Mouse (Mus musculus) urinary bladder, postnatal 14 days (tissue): ENCODE data around the gene Lef1.

Experiments
- DNase-seq: peaks from one replicate; pipeline ENCODE4 v3.0.0; 2021; ENCODE audit warnings: low spot score

The Lef1 gene

DNA sequence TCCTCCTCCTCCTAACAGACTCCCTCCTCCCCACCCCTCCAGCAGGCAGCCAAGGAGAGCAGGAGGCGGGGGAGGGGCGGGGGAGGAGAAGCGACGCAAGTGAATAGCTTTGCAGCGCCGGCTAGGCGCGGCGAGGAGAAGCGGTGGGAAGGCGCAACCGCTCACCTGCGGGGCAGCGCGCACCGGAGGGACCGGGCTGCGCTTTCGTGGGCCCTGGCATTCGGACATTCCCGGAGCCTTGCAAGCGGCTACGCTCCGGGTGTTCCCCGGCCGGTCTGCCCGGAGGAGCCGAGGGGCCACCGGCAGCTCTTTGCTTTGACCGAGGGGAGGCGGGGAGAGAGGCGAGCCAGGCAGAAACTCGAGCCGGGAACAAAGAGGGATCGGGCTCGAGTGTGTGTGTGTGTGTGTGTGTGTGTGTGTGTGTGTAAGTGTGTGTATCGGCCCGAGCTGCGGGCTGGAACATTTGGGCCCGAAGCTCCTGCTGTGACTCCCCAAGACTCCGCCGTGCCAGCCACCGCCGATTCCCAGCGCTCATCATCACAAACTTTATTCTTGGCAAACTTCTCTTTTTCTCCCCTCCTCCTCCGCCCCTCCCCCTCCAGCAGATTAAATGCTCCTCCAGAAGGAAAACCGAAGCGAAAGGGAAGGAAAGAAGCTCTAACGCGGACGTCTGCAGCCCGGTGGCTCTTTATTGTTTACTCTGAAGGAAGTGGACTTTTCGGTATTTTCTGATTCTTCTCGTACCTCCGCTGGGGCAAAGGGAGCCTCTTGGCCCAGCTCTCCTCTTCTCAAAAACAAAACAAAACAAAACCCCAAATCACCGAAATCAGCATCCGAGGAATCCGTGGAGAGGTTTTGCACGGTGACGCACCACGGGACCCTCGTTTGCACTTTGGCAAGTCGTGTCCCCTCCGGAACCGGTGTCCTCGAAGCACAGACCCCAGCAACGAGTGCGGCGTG, at the start of gene Lef1:
Gene Lef1, plus strand, starts transcription at position 281 of the 960 bp plus-strand sequence.
- peak; percentile 8 for DNase-seq

DNA sequence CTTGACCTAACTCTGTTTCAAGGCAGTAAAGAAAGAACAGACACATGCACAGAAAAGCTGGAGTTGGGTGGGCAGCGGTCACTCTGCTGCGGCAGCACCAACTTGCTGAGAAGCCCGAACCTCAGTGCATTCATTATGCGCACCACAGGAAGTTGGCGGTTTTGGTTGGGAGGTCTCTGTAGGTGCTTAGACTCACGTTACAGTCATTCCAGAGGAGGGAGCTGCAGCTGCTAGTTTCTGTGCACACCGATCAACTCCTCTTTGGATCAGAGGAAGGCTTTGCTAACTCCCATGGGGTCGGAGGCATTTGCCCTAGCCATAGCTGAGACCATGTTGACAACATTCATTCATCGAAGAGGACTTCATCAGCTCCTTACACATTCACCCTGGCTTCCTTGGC, 45.3 kb upstream of the Lef1 start:
- no peak for DNase-seq

DNA sequence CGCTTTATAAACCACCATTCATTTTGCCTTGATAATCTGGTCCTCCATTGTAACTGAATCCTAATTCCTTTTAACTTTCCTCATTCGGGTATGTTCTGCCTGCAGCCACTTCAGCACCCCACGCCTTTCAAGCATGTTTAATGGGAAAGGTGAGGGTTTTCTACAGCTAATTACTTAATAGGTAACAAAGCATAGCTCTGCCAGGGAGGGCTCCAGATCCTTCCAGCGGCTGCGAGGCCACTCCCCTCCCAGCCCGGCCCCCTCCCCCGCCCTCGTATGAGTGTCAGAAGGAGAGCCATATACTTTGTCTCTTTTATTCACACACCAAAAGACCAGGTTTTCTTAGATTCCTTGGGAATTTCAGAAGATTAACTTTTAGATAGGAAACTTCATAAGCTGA, 44.1 kb upstream of the Lef1 start:
- no peak for DNase-seq

DNA sequence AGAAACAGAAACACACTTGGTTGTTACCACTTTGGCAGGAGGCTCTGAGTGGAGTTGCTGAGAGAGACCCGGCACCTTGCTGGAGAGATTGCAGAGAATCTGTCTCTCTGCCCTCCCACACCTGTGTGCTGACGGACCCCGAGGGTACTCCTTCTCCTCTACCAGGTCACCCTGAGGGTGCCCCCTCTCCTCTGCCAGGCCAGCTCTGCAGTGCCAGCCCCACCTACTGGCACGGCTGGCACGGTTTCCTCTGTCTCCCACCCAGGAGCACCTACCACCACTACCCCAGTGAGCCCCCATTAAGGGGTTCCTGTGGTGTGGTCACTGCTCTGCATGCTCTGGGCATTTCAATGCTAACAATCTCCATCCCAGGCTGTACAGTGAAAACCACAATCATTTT, 42.3 kb upstream of the Lef1 start:
- no peak for DNase-seq

DNA sequence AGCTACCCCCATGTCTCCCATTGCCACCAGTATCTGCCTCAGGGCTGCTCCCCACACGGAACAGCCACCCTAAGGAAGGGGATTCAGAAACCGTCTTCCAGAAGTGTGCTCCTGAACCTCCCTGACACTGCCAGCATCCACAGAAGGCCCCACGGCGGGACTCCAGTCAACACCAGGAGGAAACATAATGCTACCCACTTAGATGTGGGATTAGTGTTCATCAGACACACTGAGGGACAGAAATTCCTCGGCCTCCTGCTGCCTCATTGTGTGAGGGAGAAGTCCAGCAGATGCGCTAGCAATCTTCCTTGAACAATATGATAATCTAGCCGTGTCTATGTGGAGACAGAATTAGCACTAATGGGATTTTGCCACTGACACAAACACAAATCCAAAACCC, 40.1 kb upstream of the Lef1 start:
- DNase-seq = no peak

GRCm38 (mm10) chr3:131072661-131073060, 37.6 kb upstream of the Lef1 start:
- DNase-seq = no peak

- DNase-seq = no peak
Observed at GRCm38 (mm10) chr3:131073946-131074345, 36.3 kb upstream of the Lef1 start.

GRCm38 (mm10) chr3:131078041-131078621, 32.1 kb upstream of the Lef1 start:
- DNase-seq = no peak

DNA sequence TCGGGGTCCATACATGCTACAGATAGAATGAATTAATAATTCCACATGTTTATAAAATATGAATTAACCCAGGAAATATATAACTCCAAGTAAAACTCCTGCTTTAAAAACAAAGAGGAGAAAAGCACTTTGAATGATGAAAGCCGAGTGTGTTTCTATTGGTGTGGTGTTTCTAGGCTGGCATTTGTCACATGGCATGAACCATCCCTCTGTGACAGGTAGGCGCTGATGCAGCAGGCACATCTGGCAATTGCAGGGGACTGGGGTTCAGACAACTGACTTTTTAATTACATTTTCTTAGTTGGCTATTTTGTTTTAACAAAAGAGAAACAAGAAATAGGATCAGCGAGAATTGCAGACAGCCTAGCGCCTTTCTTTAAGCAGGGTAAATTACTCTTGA, 31.6 kb upstream of the Lef1 start:
- no peak for DNase-seq

- DNase-seq = no peak
Observed at GRCm38 (mm10) chr3:131083722-131084121, 26.5 kb upstream of the Lef1 start.

GRCm38 (mm10) chr3:131084718-131085561, 25.3 kb upstream of the Lef1 start:
- no peak for DNase-seq

DNA sequence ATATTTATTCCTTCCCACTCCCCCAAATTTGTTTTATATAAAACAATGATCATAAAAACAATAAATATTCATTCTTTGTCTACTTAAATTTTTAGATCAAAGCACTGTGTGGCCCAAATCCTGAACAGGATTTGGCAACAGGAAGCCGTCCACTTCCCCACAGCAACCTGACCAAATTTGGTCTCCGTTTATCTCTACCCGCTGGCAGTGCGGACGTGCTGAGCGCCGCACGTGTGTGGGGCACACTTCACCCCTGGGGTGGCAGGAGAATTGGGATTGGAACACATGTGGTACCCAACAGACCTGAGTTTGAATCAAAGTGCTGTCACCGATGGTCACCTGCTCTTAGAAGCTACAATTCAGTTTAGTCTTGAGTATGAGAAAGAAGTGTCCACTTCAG, 24.3 kb upstream of the Lef1 start:
- DNase-seq = no peak

- DNase-seq = no peak
Observed at GRCm38 (mm10) chr3:131089721-131090120, 20.6 kb upstream of the Lef1 start.

GRCm38 (mm10) chr3:131092113-131092512, 18.2 kb upstream of the Lef1 start:
- DNase-seq = no peak

- no peak for DNase-seq
Observed at GRCm38 (mm10) chr3:131093736-131094135, 16.5 kb upstream of the Lef1 start.

DNA sequence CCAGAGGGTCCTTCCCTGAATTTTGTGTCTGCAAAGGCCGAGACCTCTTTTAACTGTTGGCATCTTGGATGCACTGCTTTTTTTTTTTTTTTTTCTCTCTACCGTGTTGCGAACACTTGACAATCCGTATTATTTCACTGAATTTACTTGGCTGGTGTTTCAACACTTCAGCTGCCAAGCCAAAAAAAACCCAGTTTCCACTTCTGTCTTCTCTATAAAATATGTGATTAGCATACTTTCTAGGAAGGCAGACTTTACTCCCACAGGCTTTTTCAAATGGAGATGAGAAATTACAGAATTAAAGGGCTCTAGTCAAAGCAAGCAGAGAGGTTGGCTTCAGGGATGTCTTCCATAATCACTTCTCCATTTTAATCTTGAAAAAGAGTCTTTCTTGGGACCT, 14.2 kb upstream of the Lef1 start:
- DNase-seq = no peak

DNA sequence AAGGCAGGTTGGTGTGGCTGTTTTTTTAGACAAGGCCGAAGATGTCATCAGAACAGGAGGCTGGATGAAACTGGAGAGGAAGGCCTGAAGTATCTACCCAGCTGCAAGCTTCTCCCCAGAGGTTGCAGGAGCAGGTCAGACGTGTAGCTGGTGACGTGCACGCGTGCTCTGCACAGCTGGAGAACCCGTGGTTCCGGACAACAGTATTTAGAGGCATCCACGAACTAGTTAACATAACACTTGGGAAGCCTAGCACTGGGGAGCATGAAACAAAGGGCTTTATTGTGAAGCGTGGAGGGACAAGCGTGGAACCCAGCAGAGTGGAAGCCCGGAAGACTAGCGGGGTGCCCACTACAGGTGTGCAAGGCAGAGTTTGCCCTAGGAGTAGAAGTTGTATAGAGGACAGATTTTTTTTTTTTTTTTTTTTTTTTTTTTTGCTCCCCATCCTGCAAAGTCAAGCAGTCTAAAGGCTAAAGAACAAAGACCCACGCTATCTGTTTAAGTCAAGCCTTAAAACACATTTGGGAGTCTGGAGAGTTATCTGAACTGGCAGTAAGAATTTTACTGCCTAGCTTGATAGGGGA, 8.0 kb upstream of the Lef1 start:
- DNase-seq = no peak

DNA sequence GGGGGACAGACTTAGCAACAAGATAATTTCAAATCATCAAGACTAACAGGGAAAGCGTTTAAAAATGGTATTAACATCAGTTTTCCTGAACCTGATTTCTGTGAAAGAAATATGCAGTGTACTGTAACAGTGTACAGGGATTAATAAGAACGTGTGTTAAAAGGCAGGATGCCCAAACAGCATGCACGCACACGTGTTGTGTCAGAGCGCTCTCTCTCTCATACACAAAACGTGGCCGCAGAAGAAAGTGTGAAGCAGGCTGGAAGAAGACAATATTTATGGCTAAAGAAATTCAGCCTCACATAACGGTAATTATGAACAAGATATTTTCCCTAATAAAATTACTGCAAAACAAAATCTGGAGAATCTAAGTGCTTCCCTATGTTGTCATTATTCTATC, 4.9 kb upstream of the Lef1 start:
- DNase-seq = no peak

DNA sequence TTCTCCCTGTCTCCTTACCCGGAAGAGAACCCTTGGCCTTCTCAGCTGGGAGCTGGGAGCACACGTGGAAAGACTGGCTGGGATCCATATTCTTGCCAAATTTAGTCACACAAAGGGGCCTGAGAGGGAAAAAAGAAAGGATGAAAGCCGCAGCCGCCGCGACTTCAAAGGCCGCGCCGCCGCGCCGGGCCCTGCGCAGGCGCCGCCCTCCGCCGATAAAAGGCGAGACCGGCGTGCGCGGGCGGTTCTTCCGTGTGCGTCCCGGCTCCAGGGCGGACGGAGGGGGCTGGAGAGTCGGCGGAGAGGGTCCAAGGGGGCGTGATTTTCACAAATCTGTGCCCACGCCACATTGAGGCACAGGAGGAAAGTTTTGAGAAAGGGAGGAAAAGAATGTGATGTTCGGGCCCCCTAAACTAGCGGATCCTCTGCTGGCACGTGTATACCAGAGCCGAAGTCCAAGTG, 4.3 kb upstream of the Lef1 start:
- no peak for DNase-seq

GRCm38 (mm10) chr3:131106451-131107291, 3.6 kb upstream of the Lef1 start:
- DNase-seq = no peak
